Mouse (Mus musculus) MEL (cell line): ENCODE results near the gene Spata32. TPM values are rescaled to one million over a fixed set of nuclear protein-coding genes. Genes with fewer than 3 reads are reported as not detected.

Source experiments
- DNase-seq: peaks from one replicate; pipeline ENCODE4 v3.0.0; 2011; ENCODE audit warnings: low read depth, low spot score
- H3K27ac ChIP-seq: 2 replicates; pipeline ENCODE4 v1.5.1; 2012; ENCODE audit warnings: low read depth, mild to moderate bottlenecking, control low read depth, low read length, moderate library complexity; ENCODE audit not compliant: control insufficient read depth
- H3K27me3 ChIP-seq, 2 experiments: fragments of 150-350 bp in 1 of 2; sonication (generic) in 1 of 2; 2 replicates each; pipeline ENCODE4 v1.6.1; 2012; ENCODE audit warnings: low read length in 2 of 2, mild to moderate bottlenecking in 2 of 2, improper control_type of control experiment in 1 of 2, moderate library complexity in 1 of 2; ENCODE audit not compliant: insufficient read depth in 2 of 2, control insufficient read depth in 1 of 2
- H3K36me3 ChIP-seq, 2 experiments: 2 replicates each; pipeline ENCODE4 v1.6.1; 2012 to 2014; ENCODE audit warnings: low read length in 2 of 2, improper control_type of control experiment in 1 of 2, inconsistent platforms in 1 of 2, mild to moderate bottlenecking in 1 of 2; ENCODE audit not compliant: insufficient read depth in 2 of 2, control insufficient read depth in 1 of 2
- H3K4me1 ChIP-seq, 2 experiments: fragments of 150-350 bp in 1 of 2; sonication (generic) in 1 of 2; 2 replicates each; pipeline ENCODE4 v1.6.1; 2012; ENCODE audit warnings: low read length in 2 of 2, improper control_type of control experiment in 1 of 2, mild to moderate bottlenecking in 1 of 2; ENCODE audit not compliant: insufficient read depth in 2 of 2, control insufficient read depth in 1 of 2
- H3K4me3 ChIP-seq, 2 experiments: fragments of 150-350 bp in 1 of 2; sonication (generic) in 1 of 2; 2 replicates each; pipeline ENCODE4 v1.5.1; 2012; ENCODE audit warnings: low read depth in 2 of 2, low read length in 2 of 2, mild to moderate bottlenecking in 2 of 2, moderate library complexity in 2 of 2, control low read depth in 1 of 2, improper control_type of control experiment in 1 of 2; ENCODE audit not compliant: control insufficient read depth in 1 of 2, insufficient read depth in 1 of 2
- H3K79me2 ChIP-seq: 2 replicates; pipeline ENCODE4 v1.6.1; 2012; ENCODE audit warnings: mild to moderate bottlenecking, low read length, moderate library complexity; ENCODE audit not compliant: control insufficient read depth, poor library complexity, insufficient read depth
- H3K9ac ChIP-seq: 2 replicates; pipeline ENCODE4 v1.6.1; 2012; ENCODE audit warnings: low read depth, mild to moderate bottlenecking, control low read depth, low read length, moderate library complexity; ENCODE audit not compliant: control insufficient read depth, poor library complexity, severe bottlenecking
- H3K9me3 ChIP-seq: fragments of 150-350 bp; sonication (generic); replicated peaks from 2 replicates; pipeline ENCODE4 v1.6.1; 2012; ENCODE audit warnings: mild to moderate bottlenecking, low read length, improper control_type of control experiment, moderate library complexity; ENCODE audit not compliant: insufficient read depth
- BHLHE40 ChIP-seq: IDR thresholded peaks from 2 replicates; pipeline ENCODE4 v1.6.1; 2012; ENCODE audit warnings: low read depth, mild to moderate bottlenecking, inconsistent platforms, low read length, improper control_type of control experiment, borderline replicate concordance
- CHD2 ChIP-seq: IDR thresholded peaks from 2 replicates; pipeline ENCODE4 v1.6.1; 2011; ENCODE audit warnings: low read length, improper control_type of control experiment
- E2F4 ChIP-seq: IDR thresholded peaks from 2 replicates; pipeline ENCODE4 v1.6.1; 2011; ENCODE audit warnings: low read depth, low read length, improper control_type of control experiment, borderline replicate concordance
- ELF1 ChIP-seq: IDR thresholded peaks from 2 replicates; pipeline ENCODE4 v1.6.1; 2014; ENCODE audit warnings: low read depth, mild to moderate bottlenecking, inconsistent platforms, low read length, improper control_type of control experiment, moderate library complexity
- EP300 ChIP-seq, 2 experiments: IDR thresholded peaks; 2 replicates each; pipeline ENCODE4 v1.6.1; 2011; ENCODE audit warnings: improper control_type of control experiment in 2 of 2, low read length in 2 of 2, low read depth in 1 of 2, mild to moderate bottlenecking in 1 of 2
- ETS1 ChIP-seq: IDR thresholded peaks from 2 replicates; pipeline ENCODE4 v1.6.1; 2012; ENCODE audit warnings: low read depth, mild to moderate bottlenecking, inconsistent platforms, low read length, improper control_type of control experiment, moderate library complexity
- HCFC1 ChIP-seq: IDR thresholded peaks from 2 replicates; pipeline ENCODE4 v1.6.1; 2012; ENCODE audit warnings: low read depth, mild to moderate bottlenecking, inconsistent platforms, low read length, improper control_type of control experiment, moderate library complexity
- KAT2A ChIP-seq: conservative IDR thresholded peaks from 2 replicates; pipeline ENCODE4 v1.6.1; 2012; ENCODE audit warnings: low read depth, low read length, improper control_type of control experiment, inconsistent platforms
- MAX ChIP-seq: IDR thresholded peaks from 2 replicates; pipeline ENCODE4 v1.6.1; 2011; ENCODE audit warnings: low read length, improper control_type of control experiment
- MYC ChIP-seq: IDR thresholded peaks from 2 replicates; pipeline ENCODE4 v1.6.1; 2011; ENCODE audit warnings: low read depth, mild to moderate bottlenecking, low read length, improper control_type of control experiment, moderate library complexity
- NRF1 ChIP-seq: IDR thresholded peaks from 2 replicates; pipeline ENCODE4 v1.6.1; 2014; ENCODE audit warnings: low read depth, mild to moderate bottlenecking, inconsistent platforms, low read length, improper control_type of control experiment, moderate library complexity; ENCODE audit not compliant: poor library complexity, insufficient read depth, severe bottlenecking
- POLR2A ChIP-seq, 2 experiments: IDR thresholded peaks; 2 replicates each; pipeline ENCODE4 v1.6.1; 2011 to 2012; ENCODE audit warnings: low read length in 2 of 2, mild to moderate bottlenecking in 2 of 2, control low read depth in 1 of 2, improper control_type of control experiment in 1 of 2, low read depth in 1 of 2, moderate library complexity in 1 of 2; ENCODE audit not compliant: control insufficient read depth in 1 of 2, insufficient read depth in 1 of 2, poor library complexity in 1 of 2
- POLR2AphosphoS2 ChIP-seq: IDR thresholded peaks from 2 replicates; pipeline ENCODE4 v1.6.1; 2011; ENCODE audit warnings: low read length, improper control_type of control experiment
- POLR2AphosphoS5 ChIP-seq: IDR thresholded peaks from 2 replicates; pipeline ENCODE4 v1.6.1; 2012; ENCODE audit warnings: low read depth, borderline replicate concordance, mild to moderate bottlenecking, inconsistent platforms, low read length, moderate library complexity, mixed read lengths
- RAD21 ChIP-seq: IDR thresholded peaks from 2 replicates; pipeline ENCODE4 v1.6.1; 2011; ENCODE audit warnings: mild to moderate bottlenecking, low read depth, low read length, improper control_type of control experiment
- TBP ChIP-seq: IDR thresholded peaks from 2 replicates; pipeline ENCODE4 v1.8.0; 2011; ENCODE audit warnings: low read depth, low read length, improper control_type of control experiment
- TCF12 ChIP-seq: IDR thresholded peaks from 2 replicates; pipeline ENCODE4 v1.6.1; 2014; ENCODE audit warnings: low read depth, mild to moderate bottlenecking, inconsistent platforms, low read length, improper control_type of control experiment, moderate library complexity
- UBTF ChIP-seq: IDR thresholded peaks from 2 replicates; pipeline ENCODE4 v1.6.1; 2012; ENCODE audit warnings: low read depth, mild to moderate bottlenecking, inconsistent platforms, low read length, improper control_type of control experiment, moderate library complexity, borderline replicate concordance; ENCODE audit not compliant: insufficient read depth
- ZKSCAN1 ChIP-seq: IDR thresholded peaks from 2 replicates; pipeline ENCODE4 v1.6.1; 2012; ENCODE audit warnings: low read depth, mild to moderate bottlenecking, inconsistent platforms, low read length, improper control_type of control experiment, moderate library complexity
- polyA plus RNA-seq, 2 experiments: library from polyadenylated mRNA; stranded (reverse) in 1 of 2; unstranded in 1 of 2; fragments of >175 nt in 1 of 2; fragments of >200 nt in 1 of 2; gene quantifications; 2 replicates each; pipeline versions ENCODE4 v1.2.1 to v1.2.4; 2012; ENCODE audit warnings: low replicate concordance in 2 of 2, low read depth in 1 of 2; ENCODE audit not compliant: insufficient read length in 2 of 2, insufficient read depth in 1 of 2, missing spikeins in 1 of 2
- total RNA-seq: library from RNA; depleted of rRNA; stranded (reverse); fragments of 300-350 nt; gene quantifications from 2 replicates; pipeline ENCODE4 v1.2.3, GENCODE M21; 2012

The Spata32 gene
- total and polyA plus RNA-seq, 3 experiments, result not detected

GRCm38 (mm10) chr11:103266729-103267345, 48.6 kb upstream of the Spata32 start:
- Histone ChIP-seq H3K9ac (peak overlapping the region; percentile 55), H3K79me2 (no peaks in the 10 kb centered on the region; the same call in 1 of the 2 replicates), H3K4me3 (peak overlapping the region; percentile 54 to 60), H3K36me3 (peaks cover 0 to 24% of the 10 kb centered on the region in 2 experiments; a peak in 2 of 4 replicates), H3K9me3 (no peaks in the 10 kb centered on the region), H3K27me3 (peaks cover 0 to 4% of the 10 kb centered on the region in 2 experiments; a peak in 3 of 4 replicates), H3K27ac (no peak overlapping the region), H3K4me1 (peaks cover 12 to 33% of the 10 kb centered on the region in 2 experiments)
- no peak for TF ChIP-seq UBTF
- 0 out of 2 replicates have a peak, but pooled peaks have one; percentile 5 for TF ChIP-seq TBP
- no peak for TF ChIP-seq ELF1
- no peak for TF ChIP-seq POLR2A (IDR thresholded peaks at IDR 0.05; ENCODE audit: control insufficient read depth in 1 of 2, insufficient read depth in 1 of 2, low read depth in 1 of 2, low read length in 2 of 2, poor library complexity in 1 of 2)
- TF ChIP-seq MAX, result peak; percentile 41; the same call in 1 of the 2 replicates
- TF ChIP-seq CHD2, result no peak
- TF ChIP-seq EP300 (IDR thresholded peaks at IDR 0.05; ENCODE audit: low read depth in 1 of 2, low read length in 2 of 2), result no peak; a peak in 1 of 4 replicates
- TF ChIP-seq POLR2AphosphoS5, result no peak
- no peak for TF ChIP-seq NRF1
- no peak for TF ChIP-seq POLR2AphosphoS2
- TF ChIP-seq RAD21, result no peak
- TF ChIP-seq BHLHE40, result no peak
- TF ChIP-seq ZKSCAN1, result no peak
- no peak for TF ChIP-seq ETS1
- TF ChIP-seq KAT2A, result no peak
- no peak for TF ChIP-seq HCFC1
- TF ChIP-seq MYC, result 0 out of 2 replicates have a peak, but pooled peaks have one; percentile 24
- TF ChIP-seq E2F4, result peak; percentile 30; the same call in 1 of the 2 replicates
- DNase-seq, result no peak

GRCm38 (mm10) chr11:103265856-103266255, 47.6 kb upstream of the Spata32 start:
- no peak overlapping the region for H3K9ac ChIP-seq
- DNase-seq, result no peak
- H3K9me3 ChIP-seq, result no peaks in the 10 kb centered on the region
- no peaks in the 10 kb centered on the region; a peak in 1 of 4 replicates for H3K27me3 ChIP-seq
- H3K79me2 ChIP-seq, result no peaks in the 10 kb centered on the region; the same call in 1 of the 2 replicates
- no peak for TF ChIP-seq UBTF
- no peak for TF ChIP-seq TCF12
- no peak for TF ChIP-seq ETS1
- TF ChIP-seq, all 39 proteins: peak for 0
- peaks cover 12 to 31% of the 10 kb centered on the region in 2 experiments for H3K4me1 ChIP-seq
- no peak overlapping the region for H3K4me3 ChIP-seq
- peaks cover 0 to 24% of the 10 kb centered on the region in 2 experiments; a peak in 2 of 4 replicates for H3K36me3 ChIP-seq
- H3K27ac ChIP-seq, result 0 out of 2 replicates have a peak overlapping the region, but pooled peaks have one; percentile 13
